Mouse (Mus musculus) urinary bladder, postnatal 4 days (tissue): ENCODE measurements around the gene Itga11.
"Not testable (repeated sequence)": the region's sequence is repeated elsewhere in the genome, so short reads cannot be mapped to it uniquely, and the experiment has no call there.

Experiments used
- DNase-seq, 2 experiments: peaks; one replicate each; pipeline ENCODE4 v3.0.0; 2021 to 2022; ENCODE audit warnings: low spot score in 2 of 2

Itga11 gene

GRCm38 (mm10) chr9:62765346-62765745 lies 87.7 kb downstream of the Itga11 start:
- no peak for DNase-seq

- no peak for DNase-seq
These were observed 89.8 kb downstream of the Itga11 start for GRCm38 (mm10) chr9:62767464-62767863.

GRCm38 (mm10) chr9:62768361-62768760 lies 90.7 kb downstream of the Itga11 start:
- DNase-seq: no peak

- DNase-seq: peak in 1 of 2 experiments; percentile 56
These were observed 95.1 kb downstream of the Itga11 start for GRCm38 (mm10) chr9:62772746-62773145.

- no peak for DNase-seq
These were observed 97.8 kb downstream of the Itga11 start for GRCm38 (mm10) chr9:62775464-62775863.

- peak in 1 of 2 experiments; percentile 57 for DNase-seq
These were observed 99.8 kb downstream of the Itga11 start for GRCm38 (mm10) chr9:62777461-62777860.

GRCm38 (mm10) chr9:62778721-62779120 lies 101.1 kb downstream of the Itga11 start:
- no peak for DNase-seq

- DNase-seq: no peak
These were observed 104.3 kb downstream of the Itga11 start for GRCm38 (mm10) chr9:62781965-62782364.

GRCm38 (mm10) chr9:62782976-62783781 lies 105.6 kb downstream of the Itga11 start:
- peak in 1 of 2 experiments; percentile 60 for DNase-seq

- no peak for DNase-seq
These were observed 106.6 kb downstream of the Itga11 start for GRCm38 (mm10) chr9:62784233-62784632.

GRCm38 (mm10) chr9:62786721-62787120 lies 109.1 kb downstream of the Itga11 start:
- DNase-seq: no peak

- no peak for DNase-seq
These were observed 112.2 kb downstream of the Itga11 start for GRCm38 (mm10) chr9:62789856-62790255.

GRCm38 (mm10) chr9:62799218-62799617 lies 121.6 kb downstream of the Itga11 start:
- not testable (repeated sequence) for DNase-seq

GRCm38 (mm10) chr9:62810095-62810494 lies 132.5 kb downstream of the Itga11 start:
- DNase-seq: no peak

- peak in 1 of 2 experiments; percentile 65 for DNase-seq
These were observed 133.2 kb downstream of the Itga11 start for GRCm38 (mm10) chr9:62810543-62811515.

GRCm38 (mm10) chr9:62811516-62812121 lies 134.0 kb downstream of the Itga11 start, which contains the start of gene Fem1b:
Gene Fem1b, minus strand, starts transcription at chr9:62811934.
- peak; percentile 87 to 88 for DNase-seq

- no peak for DNase-seq
These were observed 134.8 kb downstream of the Itga11 start for GRCm38 (mm10) chr9:62812216-62813049.

- no peak for DNase-seq
These were observed 137.1 kb downstream of the Itga11 start for GRCm38 (mm10) chr9:62814751-62815150.

- DNase-seq: no peak
These were observed 138.9 kb downstream of the Itga11 start for GRCm38 (mm10) chr9:62816323-62817098.

GRCm38 (mm10) chr9:62817099-62817571 lies 139.5 kb downstream of the Itga11 start:
- no peak for DNase-seq
